Mouse (Mus musculus): ENCODE results near the gene Itga1. TPM values are rescaled to one million over a fixed set of nuclear protein-coding genes. Genes with fewer than 3 reads are reported as not detected.

Gene Itga1
- polyA plus RNA-seq, 1 experiment from 2014 or later = 22.0 TPM

GRCm38 (mm10) chr13:115089020-115089394 is 12.8 kb downstream of the Itga1 start:
- Histone ChIP-seq H3K4me2 (replicated peaks; ENCODE audit: low read depth, low read length) (peak overlapping the region; percentile 97), H3K27me3 (replicated peaks; ENCODE audit: insufficient read depth, low read length) (no peaks in the 10 kb centered on the region), H3K9ac (replicated peaks; ENCODE audit: low read depth) (peak overlapping the region; percentile 71; the same call in 1 of the 2 replicates), H3K4me3 (ENCODE audit: low read depth, low read length) (peak overlapping the region; percentile 63), H3K9me3 (ENCODE audit: low read length) (no peaks in the 10 kb centered on the region), H3K27ac (ENCODE audit: low read length) (peak overlapping the region; percentile 91), H3K4me1 (ENCODE audit: insufficient read depth, low read depth, low read length) (peaks cover 3% of the 10 kb centered on the region), H3K36me3 (ENCODE audit: insufficient read depth, low read length) (no peaks in the 10 kb centered on the region; the same call in 1 of the 2 replicates)
- TF ChIP-seq CTCF (IDR thresholded peaks at IDR 0.05) (no peak), EP300 (IDR thresholded peaks at IDR 0.05) (no peak)
- DNase-seq (ENCODE audit: low spot score) (no peak), ATAC-seq (no peak)
- WGBS = 37% methylated on average over 11 of the region's 11 CpGs

GRCm38 (mm10) chr13:115085974-115086373 is 15.8 kb downstream of the Itga1 start:
- WGBS = 55% methylated on average over 6 of the region's 6 CpGs
- H3K27ac ChIP-seq (ENCODE audit: low read length) = no peak overlapping the region
- H3K4me3 ChIP-seq (ENCODE audit: low read depth, low read length) = no peak overlapping the region
- no peak for DNase-seq (ENCODE audit: low spot score)
- H3K4me2 ChIP-seq (replicated peaks; ENCODE audit: low read depth, low read length) = no peak overlapping the region
- H3K9ac ChIP-seq (replicated peaks; ENCODE audit: low read depth) = no peak overlapping the region
- TF ChIP-seq EP300 (IDR thresholded peaks at IDR 0.05) = peak; percentile 54; the same call in 1 of the 2 replicates
- TF ChIP-seq CTCF (IDR thresholded peaks at IDR 0.05) = no peak
- no peaks in the 10 kb centered on the region for H3K9me3 ChIP-seq (ENCODE audit: low read length)
- no peaks in the 10 kb centered on the region for H3K27me3 ChIP-seq (replicated peaks; ENCODE audit: insufficient read depth, low read length)
- H3K4me1 ChIP-seq (ENCODE audit: insufficient read depth, low read depth, low read length) = peaks cover 3% of the 10 kb centered on the region
- ATAC-seq = no peak
- no peaks in the 10 kb centered on the region; the same call in 1 of the 2 replicates for H3K36me3 ChIP-seq (ENCODE audit: insufficient read depth, low read length)

GRCm38 (mm10) chr13:115082339-115082738 is 19.4 kb downstream of the Itga1 start:
- no peak overlapping the region for H3K4me3 ChIP-seq (ENCODE audit: low read depth, low read length)
- no peak overlapping the region for H3K9ac ChIP-seq (replicated peaks; ENCODE audit: low read depth)
- WGBS = 64% methylated on average over 7 of the region's 7 CpGs
- DNase-seq (ENCODE audit: low spot score) (no peak), ATAC-seq (no peak)
- H3K4me2 ChIP-seq (replicated peaks; ENCODE audit: low read depth, low read length) = no peak overlapping the region
- H3K36me3 ChIP-seq (ENCODE audit: insufficient read depth, low read length) = no peaks in the 10 kb centered on the region
- H3K9me3 ChIP-seq (ENCODE audit: low read length) = no peaks in the 10 kb centered on the region
- TF ChIP-seq EP300 (IDR thresholded peaks at IDR 0.05) (no peak), CTCF (IDR thresholded peaks at IDR 0.05) (no peak)
- no peaks in the 10 kb centered on the region for H3K27me3 ChIP-seq (replicated peaks; ENCODE audit: insufficient read depth, low read length)
- no peak overlapping the region for H3K27ac ChIP-seq (ENCODE audit: low read length)
- H3K4me1 ChIP-seq (ENCODE audit: insufficient read depth, low read depth, low read length) = peaks cover 6% of the 10 kb centered on the region; the same call in 1 of the 2 replicates

GRCm38 (mm10) chr13:115079996-115080585 is 21.7 kb downstream of the Itga1 start:
- no peak for ATAC-seq

GRCm38 (mm10) chr13:115078997-115079685 is 22.6 kb downstream of the Itga1 start:
- DNase-seq (ENCODE audit: low spot score) (no peak), ATAC-seq (no peak)
- H3K9me3 ChIP-seq (ENCODE audit: low read length) = no peaks in the 10 kb centered on the region
- H3K4me3 ChIP-seq (ENCODE audit: low read depth, low read length) = no peak overlapping the region
- no peak for TF ChIP-seq EP300 (IDR thresholded peaks at IDR 0.05)
- no peak for TF ChIP-seq CTCF (IDR thresholded peaks at IDR 0.05)
- no peaks in the 10 kb centered on the region for H3K36me3 ChIP-seq (ENCODE audit: insufficient read depth, low read length)
- WGBS = 68% methylated on average over 6 of the region's 6 CpGs
- peaks cover 6% of the 10 kb centered on the region; the same call in 1 of the 2 replicates for H3K4me1 ChIP-seq (ENCODE audit: insufficient read depth, low read depth, low read length)
- H3K4me2 ChIP-seq (replicated peaks; ENCODE audit: low read depth, low read length) = no peak overlapping the region
- no peak overlapping the region for H3K27ac ChIP-seq (ENCODE audit: low read length)
- no peaks in the 10 kb centered on the region for H3K27me3 ChIP-seq (replicated peaks; ENCODE audit: insufficient read depth, low read length)
- H3K9ac ChIP-seq (replicated peaks; ENCODE audit: low read depth) = no peak overlapping the region

More at GRCm38 (mm10) chr13:115079996-115080585, 21.7 kb downstream of the Itga1 start:
- Histone ChIP-seq H3K4me2 (replicated peaks; ENCODE audit: low read depth, low read length) (no peak overlapping the region), H3K9me3 (ENCODE audit: low read length) (no peaks in the 10 kb centered on the region), H3K9ac (replicated peaks; ENCODE audit: low read depth) (no peak overlapping the region), H3K36me3 (ENCODE audit: insufficient read depth, low read length) (no peaks in the 10 kb centered on the region), H3K4me1 (ENCODE audit: insufficient read depth, low read depth, low read length) (peaks cover 6% of the 10 kb centered on the region; the same call in 1 of the 2 replicates), H3K27me3 (replicated peaks; ENCODE audit: insufficient read depth, low read length) (no peaks in the 10 kb centered on the region), H3K27ac (ENCODE audit: low read length) (no peak overlapping the region), H3K4me3 (ENCODE audit: low read depth, low read length) (no peak overlapping the region)
- no peak for DNase-seq (ENCODE audit: low spot score)
- TF ChIP-seq EP300 (IDR thresholded peaks at IDR 0.05) (no peak), CTCF (IDR thresholded peaks at IDR 0.05) (no peak)
- WGBS = 67% methylated on average over 3 of the region's 3 CpGs

- no peak overlapping the region for H3K4me3 ChIP-seq (ENCODE audit: low read depth, low read length)
- no peaks in the 10 kb centered on the region for H3K36me3 ChIP-seq (ENCODE audit: insufficient read depth, low read length)
- no peak overlapping the region for H3K9ac ChIP-seq (replicated peaks; ENCODE audit: low read depth)
- TF ChIP-seq EP300 (IDR thresholded peaks at IDR 0.05) (0 out of 2 replicates have a peak, but pooled peaks have one; percentile 10), CTCF (IDR thresholded peaks at IDR 0.05) (no peak)
- H3K27me3 ChIP-seq (replicated peaks; ENCODE audit: insufficient read depth, low read length) = no peaks in the 10 kb centered on the region
- peaks cover 6% of the 10 kb centered on the region; the same call in 1 of the 2 replicates for H3K4me1 ChIP-seq (ENCODE audit: insufficient read depth, low read depth, low read length)
- H3K9me3 ChIP-seq (ENCODE audit: low read length) = no peaks in the 10 kb centered on the region
- no peak overlapping the region for H3K4me2 ChIP-seq (replicated peaks; ENCODE audit: low read depth, low read length)
- no peak overlapping the region for H3K27ac ChIP-seq (ENCODE audit: low read length)
- peak; percentile 56 for ATAC-seq
- peak; percentile 44 for DNase-seq (ENCODE audit: low spot score)
- WGBS = 66% methylated on average over 9 of the region's 9 CpGs
Measured at GRCm38 (mm10) chr13:115077346-115078134, 24.2 kb downstream of the Itga1 start.
